Mouse (Mus musculus): ENCODE measurements at regions not wholly inside any gene's neighbourhood (a gene's known extent, or its start where the extent isn't known, plus 50 kb on each side); places are given as distances from the start of the nearest gene placed in this dataset.

DNA sequence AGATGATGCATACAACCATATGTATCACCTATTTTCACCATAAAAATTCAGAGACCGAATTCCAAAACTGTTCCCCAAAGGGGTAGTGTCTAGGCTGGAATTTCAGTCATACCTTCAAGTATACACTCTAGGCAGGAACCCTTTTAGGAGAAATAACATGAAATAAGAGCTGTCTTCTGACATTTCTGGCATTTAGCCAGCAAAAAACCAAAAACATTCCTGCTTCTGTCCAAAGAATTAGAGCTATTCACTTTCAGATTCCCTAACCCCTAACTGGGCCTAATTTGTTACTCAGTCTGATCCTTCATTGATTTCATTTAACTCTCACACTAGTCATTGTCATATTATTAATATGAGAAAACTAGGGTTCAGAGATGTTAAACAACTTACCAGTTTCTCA lies 49.8 kb upstream of the Wdr75 start:
- DNase-seq (ENCODE audit: low spot score): no peak
